Mouse (Mus musculus) erythroblast, embryonic 14.5 days (primary cell): ENCODE results near the gene Flrt1.

Experiments
- GATA1 ChIP-seq: IDR thresholded peaks from 2 replicates; pipeline ENCODE4 v1.6.1; 2012; ENCODE audit warnings: low read length, inconsistent platforms, mixed read lengths
- TAL1 ChIP-seq: IDR thresholded peaks from 3 replicates; pipeline ENCODE4 v1.6.1; 2012; ENCODE audit warnings: low read length, inconsistent platforms, mixed read lengths

DNA sequence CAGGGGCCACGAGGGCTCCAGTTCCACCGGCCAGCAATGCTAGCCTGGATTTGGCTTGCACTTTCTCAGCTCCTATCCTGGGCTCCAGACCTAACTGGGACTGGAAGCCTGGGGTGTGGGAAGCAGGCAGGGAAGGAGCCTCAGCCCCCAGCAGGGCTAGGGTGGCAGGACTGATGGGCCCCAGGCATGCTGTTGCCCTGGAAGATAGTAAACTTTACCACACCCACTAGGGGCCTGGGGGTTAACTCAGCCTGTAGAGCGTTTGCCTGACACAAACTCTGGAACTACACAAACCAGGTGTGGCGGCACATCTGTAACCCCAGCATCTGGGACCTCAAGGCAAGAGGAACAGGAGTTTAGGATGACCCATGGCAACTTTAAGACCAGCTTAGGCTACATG lies 11.6 kb upstream of the Flrt1 start:
- TF ChIP-seq TAL1 (no peak), GATA1 (no peak)
